Mouse (Mus musculus): ENCODE measurements around the gene Vwa5b2. TPM values are rescaled to one million over a fixed set of nuclear protein-coding genes. Genes with fewer than 3 reads are reported as not detected.

Gene Vwa5b2
- total RNA-seq, 2 experiments from 2014 or later, result 0.18 TPM; not detected in 1

- DNase-seq, result peak; percentile 73 to 86
Observed at GRCm38 (mm10) chr16:20610501-20611356, 21.5 kb downstream of the Vwa5b2 start.

GRCm38 (mm10) chr16:20611357-20612227 lies 22.3 kb downstream of the Vwa5b2 start, which contains the start of the genes Eef1akmt4, Gm49333 and Alg3:
Gene Eef1akmt4 (plus strand): TSS chr16:20611593.
Gene Gm49333 (plus strand): TSS chr16:20611610.
Gene Alg3 (minus strand): TSS chr16:20611735.
- peak; percentile 87 to 94 for DNase-seq

GRCm38 (mm10) chr16:20619541-20620398 lies 30.5 kb downstream of the Vwa5b2 start:
- DNase-seq, result peak; percentile 14 to 39

- DNase-seq, result peak in 1 of 2 experiments; percentile 17
Observed at GRCm38 (mm10) chr16:20620399-20620735, 31.1 kb downstream of the Vwa5b2 start.

- DNase-seq, result peak in 1 of 2 experiments; percentile 7
Observed at GRCm38 (mm10) chr16:20620751-20621190, 31.5 kb downstream of the Vwa5b2 start.

DNA sequence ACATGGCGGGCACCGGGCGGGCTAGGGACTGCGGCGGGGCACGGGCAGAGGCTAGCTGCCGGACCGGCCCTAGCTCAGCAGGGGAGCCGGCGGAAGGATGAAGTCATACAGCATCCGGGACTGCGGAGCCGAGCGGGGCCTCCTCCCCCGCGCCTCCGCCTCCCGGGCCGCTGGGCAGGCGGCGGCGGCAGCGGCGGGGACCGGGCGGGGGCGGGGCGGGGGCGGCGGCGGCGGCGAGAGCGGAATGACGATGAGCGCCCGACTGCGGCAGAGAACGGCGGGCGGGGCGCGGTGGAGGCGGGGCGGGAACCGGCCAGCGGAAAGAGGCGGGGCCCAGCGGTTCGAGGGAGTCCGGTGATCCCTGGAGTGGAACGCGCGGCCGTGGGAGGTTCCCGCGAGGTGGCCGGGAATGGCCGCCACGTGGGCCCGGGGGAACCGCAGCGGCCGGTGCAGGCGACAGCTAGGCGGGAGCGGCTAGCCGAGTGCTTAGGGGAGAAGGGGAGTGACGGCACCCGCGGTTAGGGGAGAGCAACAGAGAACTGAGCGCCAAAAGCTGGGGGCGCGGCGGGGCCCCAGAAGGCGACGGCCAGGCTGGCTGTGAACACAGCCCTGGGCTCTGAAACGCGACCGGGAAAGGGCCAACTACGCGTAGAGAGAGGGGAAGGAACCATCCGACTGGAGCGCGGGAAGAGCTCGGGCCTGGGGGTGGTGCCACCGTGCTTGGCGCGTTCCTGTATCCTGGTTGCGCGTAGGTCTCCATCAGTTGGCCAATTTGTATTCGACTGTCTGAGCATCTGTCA lies 32.1 kb downstream of the Vwa5b2 start, which contains the start of gene Camk2n2:
Gene Camk2n2 (minus strand): TSS at position 97 of the 800 bp plus-strand sequence.
- peak; percentile 80 to 81 for DNase-seq

DNA sequence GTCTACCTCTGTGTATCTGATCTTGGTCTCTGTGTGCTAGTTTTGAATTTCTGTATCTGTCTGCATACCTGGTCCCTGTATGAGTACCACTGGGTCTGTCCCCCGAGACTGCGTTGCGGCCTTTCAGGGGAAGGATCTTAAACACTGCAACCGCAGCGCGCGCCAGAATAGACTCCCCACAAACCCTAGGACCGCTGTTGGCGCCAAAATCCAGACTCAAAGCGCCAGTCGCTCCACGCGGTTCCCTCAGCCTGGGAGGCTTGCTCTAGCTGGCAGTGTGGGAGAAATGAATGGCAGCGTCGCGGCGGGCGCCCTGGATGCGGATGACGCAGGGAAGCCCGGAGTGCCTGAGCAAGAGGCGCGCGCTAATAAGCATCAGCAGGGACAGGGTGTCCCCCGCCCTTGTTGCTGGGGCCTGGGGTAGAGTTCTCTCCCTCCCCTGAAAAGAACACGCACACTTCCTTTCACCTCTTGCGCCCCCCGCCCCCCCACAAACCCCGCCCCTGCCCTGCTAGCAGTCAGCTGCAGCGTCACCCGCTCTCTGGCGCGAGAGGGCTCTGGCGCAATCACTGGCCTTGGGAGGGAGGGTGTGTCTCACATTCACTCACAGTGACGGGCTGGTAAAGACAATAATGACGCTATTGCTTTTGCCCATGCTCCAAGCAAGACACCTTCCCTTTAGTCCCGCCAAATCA lies 32.9 kb downstream of the Vwa5b2 start:
- DNase-seq, result peak; percentile 77 to 78

- DNase-seq, result no peak
Observed at GRCm38 (mm10) chr16:20623211-20623610, 33.9 kb downstream of the Vwa5b2 start.

DNA sequence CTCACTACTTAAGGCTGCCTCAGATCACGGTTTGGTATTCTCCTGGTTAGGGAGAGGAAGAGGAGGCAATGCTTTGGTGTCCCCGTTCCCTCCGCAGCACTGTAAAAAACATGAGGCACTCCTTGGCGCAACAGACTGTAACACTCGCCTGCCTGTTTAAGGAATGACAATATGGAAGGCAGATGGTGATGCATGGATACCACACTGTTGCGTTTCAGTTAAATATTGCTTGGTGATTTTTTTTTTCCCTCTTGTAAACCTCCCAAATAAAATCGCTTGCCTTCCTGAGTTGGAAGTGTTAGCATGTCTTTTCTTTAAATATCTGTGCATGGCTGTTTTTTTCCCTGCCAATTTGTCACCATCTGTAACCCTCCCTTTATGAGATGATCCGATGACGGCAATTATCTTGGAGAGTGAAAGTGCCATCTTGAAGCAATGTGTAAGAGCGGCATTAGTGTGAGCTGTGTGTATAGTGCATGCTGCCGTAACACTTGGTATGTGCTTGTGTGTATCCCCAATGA lies 39.7 kb downstream of the Vwa5b2 start:
- no peak for DNase-seq

GRCm38 (mm10) chr16:20629731-20630634 lies 40.7 kb downstream of the Vwa5b2 start, which contains the start of gene Ece2:
Gene Ece2 (plus strand): TSS chr16:20629828.
- peak in 1 of 2 experiments; percentile 22 for DNase-seq

DNA sequence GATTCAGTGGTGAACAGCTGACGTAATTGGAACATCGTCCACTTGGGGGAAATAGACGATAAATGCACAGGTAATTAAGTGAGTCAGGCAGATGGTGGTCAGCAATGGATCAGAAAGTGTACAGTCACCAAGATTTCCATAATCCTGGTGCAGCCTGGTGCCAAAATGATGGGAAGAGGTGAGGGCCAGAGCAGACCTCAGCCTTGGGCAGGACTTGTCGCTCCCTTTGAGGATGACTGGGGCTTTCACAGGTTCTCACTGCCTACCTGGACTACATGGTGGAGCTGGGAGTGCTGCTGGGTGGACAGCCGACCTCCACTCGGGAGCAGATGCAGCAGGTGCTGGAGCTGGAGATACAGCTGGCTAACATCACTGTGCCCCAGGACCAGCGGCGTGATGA lies 48.1 kb downstream of the Vwa5b2 start:
- no peak for DNase-seq

DNA sequence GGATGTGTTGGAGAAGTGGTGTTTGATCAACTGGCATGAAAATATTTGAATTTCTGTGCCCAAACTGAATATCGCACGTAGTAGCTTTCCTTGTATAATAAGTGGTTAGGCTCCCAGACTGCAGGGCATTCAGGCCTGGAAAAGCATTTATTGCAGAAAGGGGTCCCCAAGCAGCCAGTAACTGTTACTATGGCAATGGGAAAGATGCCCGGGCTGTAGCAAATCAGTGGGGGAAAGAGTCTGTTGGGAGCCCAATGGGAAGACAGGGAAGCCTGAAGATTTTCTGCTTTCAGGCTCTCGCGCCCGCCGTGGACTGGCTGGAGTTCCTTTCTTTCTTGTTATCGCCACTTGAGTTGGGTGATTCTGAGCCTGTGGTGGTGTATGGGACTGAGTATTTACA lies 49.1 kb downstream of the Vwa5b2 start:
- no peak for DNase-seq

DNA sequence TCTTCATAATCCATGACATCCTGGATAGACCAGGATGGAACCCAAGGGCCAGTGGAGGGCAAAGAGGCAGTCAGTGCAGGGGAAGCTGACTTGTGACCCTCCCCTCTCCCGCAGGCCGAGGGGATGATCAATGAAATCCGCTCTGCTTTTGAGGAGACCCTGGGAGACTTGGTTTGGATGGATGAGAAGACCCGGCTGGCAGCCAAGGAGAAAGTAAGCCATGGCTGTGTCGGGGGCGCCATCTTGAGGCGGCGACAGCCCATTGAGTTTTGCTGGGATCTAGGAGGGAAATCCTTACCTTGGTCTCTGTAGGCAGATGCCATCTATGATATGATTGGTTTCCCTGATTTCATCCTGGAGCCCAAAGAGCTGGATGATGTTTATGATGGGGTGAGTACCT lies 52.9 kb downstream of the Vwa5b2 start:
- DNase-seq, result peak; percentile 58 to 82

- DNase-seq, result no peak
Observed at GRCm38 (mm10) chr16:20643911-20644310, 54.6 kb downstream of the Vwa5b2 start.

- DNase-seq, result peak; percentile 97 to 99
Observed at GRCm38 (mm10) chr16:20651076-20651946, 62.0 kb downstream of the Vwa5b2 start, which contains the start of gene Psmd2. Gene Psmd2 (plus strand): TSS chr16:20651652.

DNA sequence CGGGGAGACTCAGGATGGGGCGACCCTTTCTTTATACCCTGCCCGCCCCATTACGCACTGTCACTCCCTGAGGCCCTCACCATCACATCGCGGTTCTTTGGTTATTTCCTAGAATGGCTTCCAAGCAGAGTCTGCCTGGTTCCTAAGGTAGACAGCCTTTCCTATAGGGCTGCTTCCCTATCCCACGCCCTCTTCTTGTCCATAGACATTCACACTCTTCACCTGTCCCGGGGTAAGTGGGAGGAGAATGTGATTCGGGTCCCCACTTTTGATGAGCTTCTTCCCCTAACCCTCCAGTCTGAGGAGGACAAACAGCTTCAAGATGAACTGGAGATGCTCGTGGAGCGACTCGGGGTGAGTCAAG lies 62.7 kb downstream of the Vwa5b2 start:
- no peak for DNase-seq

GRCm38 (mm10) chr16:20653315-20653714 lies 64.0 kb downstream of the Vwa5b2 start:
- DNase-seq, result no peak

Data from heart, adult 18-20 months (tissue).